ENCODE assay signal across 23 mouse cellular contexts in genomic region chr14:16144299-16144698, GRCm38 (mm10).
"Had no signal": no experiment of that assay in that cellular context is flagged by ENCODE, and none has a peak within 500 bp of the region (broad histone marks: within the 10 kb centered on the region; RNA-seq: fewer than 3 reads in every experiment).

No protein-coding gene starts in this region.

- H3K27ac ChIP-seq: heart, adult 2 months; heart, embryonic 13.5 days; heart, embryonic 15.5 days; hindbrain, embryonic 13.5 days; hindbrain, embryonic 15.5 days; hindbrain, postnatal 0 days; kidney, embryonic 15.5 days; kidney, postnatal 0 days; limb, embryonic 13.5 days; limb, embryonic 15.5 days; liver, embryonic 12.5 days; liver, embryonic 14.5 days had no signal

- H3K27me3 ChIP-seq: heart, embryonic 13.5 days; heart, embryonic 15.5 days; hindbrain, embryonic 13.5 days; hindbrain, embryonic 15.5 days; kidney, embryonic 15.5 days; limb, embryonic 13.5 days; limb, embryonic 15.5 days; liver, embryonic 12.5 days had no signal

- H3K9me3 ChIP-seq: heart, embryonic 13.5 days; heart, embryonic 15.5 days; hindbrain, embryonic 13.5 days; hindbrain, embryonic 15.5 days; kidney, embryonic 15.5 days; limb, embryonic 13.5 days; limb, embryonic 15.5 days; liver, embryonic 12.5 days had no signal

- H3K4me3 ChIP-seq: heart, adult 2 months; heart, embryonic 13.5 days; heart, embryonic 15.5 days; hindbrain, embryonic 13.5 days; hindbrain, embryonic 15.5 days; kidney, embryonic 15.5 days; limb, embryonic 13.5 days; limb, embryonic 15.5 days; liver, embryonic 12.5 days had no signal

- H3K9ac ChIP-seq: heart, embryonic 13.5 days; heart, embryonic 15.5 days; hindbrain, embryonic 13.5 days; hindbrain, embryonic 15.5 days; kidney, embryonic 15.5 days; limb, embryonic 13.5 days; limb, embryonic 15.5 days; liver, embryonic 12.5 days; liver, embryonic 14.5 days had no signal

- H3K36me3 ChIP-seq: heart, embryonic 13.5 days; heart, embryonic 15.5 days; hindbrain, embryonic 13.5 days; hindbrain, embryonic 15.5 days; kidney, embryonic 15.5 days; limb, embryonic 13.5 days; limb, embryonic 15.5 days; liver, embryonic 12.5 days had no signal

- H3K4me1 ChIP-seq: heart, embryonic 13.5 days; heart, embryonic 15.5 days; hindbrain, embryonic 13.5 days; hindbrain, embryonic 15.5 days; kidney, embryonic 15.5 days; limb, embryonic 13.5 days; limb, embryonic 15.5 days; liver, embryonic 12.5 days had no signal

- DNase-seq: gastrocnemius, postnatal 14 days; gastrocnemius, postnatal 36 days; heart, adult 11 months; heart, adult 2 months; heart, postnatal 14 days; heart, postnatal 36 days; kidney, adult 11 months; kidney, adult 2 months; kidney, adult 9 months; kidney, postnatal 14 days; kidney, postnatal 36 days; left cerebral cortex, postnatal 4 days had no signal
